Comparison of ENCODE assay signal across 8 mouse cellular contexts in genomic region chr7:25787456-25788219, GRCm38 (mm10). TPM values are rescaled to one million over a fixed set of nuclear protein-coding genes. Genes with fewer than 3 reads are reported as not detected.
A peak's percentile ranks its signal among the peaks of the same experiment; 100 is the strongest.
DNase-seq lines count a peak whose midpoint lies in the region; ATAC-seq and TF ChIP-seq lines count a peak whose summit lies in the region.

No protein-coding gene starts in this region.

- H3K4me3 ChIP-seq in lung, adult 2 months (replicated peaks; ENCODE audit: extremely low read depth, low read depth, low read length): peak overlapping the region; percentile 47
- peak overlapping the region; percentile 45 for H3K4me3 ChIP-seq in forebrain, embryonic 16.5 days (replicated peaks; ENCODE audit: low read length)
- peak overlapping the region; percentile 63 for H3K4me3 ChIP-seq in intestine, embryonic 15.5 days (replicated peaks)
- peak overlapping the region; percentile 38 for H3K4me3 ChIP-seq in midbrain, embryonic 14.5 days (replicated peaks; ENCODE audit: low read depth, low read length)

- ATAC-seq in forebrain, embryonic 16.5 days: peak; percentile 32
- ATAC-seq in intestine, embryonic 15.5 days: peak; percentile 3; the same call in 1 of the 2 replicates
- ATAC-seq in midbrain, embryonic 14.5 days (ENCODE audit: low FRiP score, low TSS enrichment): peak; percentile 10; the same call in 1 of the 2 replicates

- H3K4me1 ChIP-seq in lung, adult 2 months (ENCODE audit: control insufficient read depth, insufficient read depth, low read length): no peaks in the 10 kb centered on the region
- peaks cover 19% of the 10 kb centered on the region for H3K4me1 ChIP-seq in forebrain, embryonic 16.5 days (replicated peaks; ENCODE audit: control insufficient read depth, insufficient read depth, low read length)
- H3K4me1 ChIP-seq in intestine, embryonic 15.5 days (replicated peaks): peaks cover 24% of the 10 kb centered on the region
- H3K4me1 ChIP-seq in midbrain, embryonic 14.5 days (ENCODE audit: control insufficient read depth, insufficient read depth, low read length): peaks cover 13% of the 10 kb centered on the region

- no peaks in the 10 kb centered on the region for H3K9me3 ChIP-seq in forebrain, embryonic 16.5 days (ENCODE audit: control insufficient read depth, low read length)
- H3K9me3 ChIP-seq in intestine, embryonic 15.5 days: no peaks in the 10 kb centered on the region
- H3K9me3 ChIP-seq in midbrain, embryonic 14.5 days (ENCODE audit: control insufficient read depth, low read length): no peaks in the 10 kb centered on the region

- no peaks in the 10 kb centered on the region for H3K27me3 ChIP-seq in forebrain, embryonic 16.5 days (replicated peaks; ENCODE audit: control insufficient read depth, insufficient read depth, low read length)
- H3K27me3 ChIP-seq in intestine, embryonic 15.5 days (replicated peaks): no peaks in the 10 kb centered on the region
- H3K27me3 ChIP-seq in midbrain, embryonic 14.5 days (ENCODE audit: control insufficient read depth, insufficient read depth, low read length): no peaks in the 10 kb centered on the region

- no peak for TF ChIP-seq CTCF in lung, adult 2 months (IDR thresholded peaks at IDR 0.05; ENCODE audit: insufficient read depth, low read length)

- no peak for TF ChIP-seq POLR2A in lung, adult 2 months (IDR thresholded peaks at IDR 0.05; ENCODE audit: borderline replicate concordance, extremely low read depth, low read depth, low read length)

- DNase-seq in lung, adult 2 months: no peak
- DNase-seq in lung, adult 18-20 months: no peak
- DNase-seq in midbrain, embryonic 14.5 days: peak; percentile 8
- no peak for DNase-seq in cerebellum, adult 9-11 months
- DNase-seq in yolk sac, embryonic 10.5 days (ENCODE audit: low spot score): no peak
- DNase-seq in urinary bladder, adult 18-20 months (ENCODE audit: low spot score in 2 of 2): no peak

- H3K9ac ChIP-seq in forebrain, embryonic 16.5 days (replicated peaks; ENCODE audit: low read depth, low read length): peak overlapping the region; percentile 54; the same call in 1 of the 2 replicates
- H3K9ac ChIP-seq in intestine, embryonic 15.5 days: peak overlapping the region; percentile 68
- peak overlapping the region; percentile 47; the same call in 1 of the 2 replicates for H3K9ac ChIP-seq in midbrain, embryonic 14.5 days (replicated peaks; ENCODE audit: low read length)

- no peak overlapping the region for H3K27ac ChIP-seq in forebrain, embryonic 16.5 days (ENCODE audit: low read length)
- H3K27ac ChIP-seq in intestine, embryonic 15.5 days: no peak overlapping the region
- 0 out of 2 replicates have a peak overlapping the region, but pooled peaks have one; percentile 41 for H3K27ac ChIP-seq in midbrain, embryonic 14.5 days (replicated peaks; ENCODE audit: low read depth, low read length)

- peak overlapping the region; percentile 77 for H3K4me2 ChIP-seq in forebrain, embryonic 16.5 days (ENCODE audit: low read length)
- H3K4me2 ChIP-seq in intestine, embryonic 15.5 days (replicated peaks): peak overlapping the region; percentile 87
- peak overlapping the region; percentile 67 for H3K4me2 ChIP-seq in midbrain, embryonic 14.5 days (ENCODE audit: low read length)

- no peaks in the 10 kb centered on the region for H3K36me3 ChIP-seq in forebrain, embryonic 16.5 days (ENCODE audit: control insufficient read depth, insufficient read depth)
- no peaks in the 10 kb centered on the region for H3K36me3 ChIP-seq in intestine, embryonic 15.5 days
- no peaks in the 10 kb centered on the region for H3K36me3 ChIP-seq in midbrain, embryonic 14.5 days (ENCODE audit: control insufficient read depth, insufficient read depth, low read length)

- 48% methylated on average over 9 of the region's 9 CpGs for WGBS in lung, adult 2 months
- WGBS in forebrain, embryonic 16.5 days: 20% methylated on average over 9 of the region's 9 CpGs
- 24% methylated on average over 9 of the region's 9 CpGs for WGBS in intestine, embryonic 15.5 days
- WGBS in midbrain, embryonic 14.5 days: 25% methylated on average over 9 of the region's 9 CpGs

RNA-seq across cellular contexts. Expression of gene Axl, which starts 0.9 kb away (rescaled TPM):
- 91.8 and 92.0 TPM in 2 replicates for polyA plus RNA-seq in lung, adult 2 months (2012; rRNA removed)
- 14.6 and 15.9 TPM in 2 replicates for polyA plus RNA-seq in forebrain, embryonic 16.5 days (2015; fragmentation: Nextera tagmentation; extraction: Ambion mirVana)
- polyA plus RNA-seq in intestine, embryonic 15.5 days (2015; fragmentation: Nextera tagmentation; extraction: Ambion mirVana): 69.8 and 71.5 TPM in 2 replicates
- polyA plus RNA-seq in midbrain, embryonic 14.5 days (2014; fragmentation: Nextera tagmentation; extraction: Ambion mirVana): 9.3 and 20.2 TPM in 2 replicates

RNA-seq across cellular contexts. Expression of gene Cyp2s1, which starts 29.1 kb away (rescaled TPM):
- polyA plus RNA-seq in lung, adult 2 months (2012; rRNA removed): 116 and 135 TPM in 2 replicates
- 1.0 and 1.1 TPM in 2 replicates for polyA plus RNA-seq in forebrain, embryonic 16.5 days (2015; fragmentation: Nextera tagmentation; extraction: Ambion mirVana)
- 33.2 and 35.9 TPM in 2 replicates for polyA plus RNA-seq in intestine, embryonic 15.5 days (2015; fragmentation: Nextera tagmentation; extraction: Ambion mirVana)
- 1.4 and 2.1 TPM in 2 replicates for polyA plus RNA-seq in midbrain, embryonic 14.5 days (2014; fragmentation: Nextera tagmentation; extraction: Ambion mirVana)

RNA-seq across cellular contexts. Expression of gene Hnrnpul1, which starts 33.1 kb away (rescaled TPM):
- 43.8 and 49.9 TPM in 2 replicates for polyA plus RNA-seq in lung, adult 2 months (2012; rRNA removed)
- polyA plus RNA-seq in forebrain, embryonic 16.5 days (2015; fragmentation: Nextera tagmentation; extraction: Ambion mirVana): 44.2 and 46.6 TPM in 2 replicates
- polyA plus RNA-seq in intestine, embryonic 15.5 days (2015; fragmentation: Nextera tagmentation; extraction: Ambion mirVana): 43.9 and 51.5 TPM in 2 replicates
- polyA plus RNA-seq in midbrain, embryonic 14.5 days (2014; fragmentation: Nextera tagmentation; extraction: Ambion mirVana): 52.1 and 61.6 TPM in 2 replicates

Comparison
In these comparisons a context has a peak if more than half of its experiments do, and no peak if none do; other contexts are left out.
1. RNA of gene Cyp2s1, which starts 29.1 kb away (polyA plus RNA-seq): 116 to 135 TPM in lung, adult 2 months and 33.2 to 35.9 TPM in intestine, embryonic 15.5 days; 1.4 to 2.1 TPM in midbrain, embryonic 14.5 days and 1.0 to 1.1 TPM in forebrain, embryonic 16.5 days; every median in the first group is over 10 times any median in the second.
2. Peak in every context shown above with its lines, with median percentiles within 50 percentile points of each other: H3K4me3 ChIP-seq, ATAC-seq, H3K4me2 ChIP-seq and H3K9ac ChIP-seq.